Mouse (Mus musculus) liver, postnatal 0 days (tissue): ENCODE measurements around the gene Kpna2. TPM values are rescaled to one million over a fixed set of nuclear protein-coding genes. Genes with fewer than 3 reads are reported as not detected.
"Not testable (repeated sequence)": the region's sequence is repeated elsewhere in the genome, so short reads cannot be mapped to it uniquely, and the experiment has no call there.

Source experiments
- ATAC-seq: fragments of 200-750 bp; cut with Nextera tagmentation; 2 replicates; pipeline ENCODE4 v1.8.0; 2017; ENCODE audit warnings: mild to moderate bottlenecking, moderate library complexity
- DNase-seq: peaks from one replicate; pipeline ENCODE4 v3.0.0-alpha.2; 2016
- H3K27ac ChIP-seq: fragments of 300-500 bp; sonication (generic); 2 replicates; pipeline ENCODE4 v1.5.1; 2014; ENCODE audit warnings: antibody characterized with exemption, moderate library complexity, mild to moderate bottlenecking, low read depth
- H3K27me3 ChIP-seq: fragments of 300-500 bp; sonication (generic); 2 replicates; pipeline ENCODE4 v1.6.1; 2014; ENCODE audit warnings: low read length, control low read depth, mixed read lengths; ENCODE audit not compliant: insufficient read depth
- H3K36me3 ChIP-seq: fragments of 300-500 bp; sonication (generic); replicated peaks from 2 replicates; pipeline ENCODE4 v1.6.1; 2014; ENCODE audit warnings: mild to moderate bottlenecking, control low read depth, low read length, moderate library complexity, mixed read lengths; ENCODE audit not compliant: insufficient read depth
- H3K4me1 ChIP-seq: fragments of 300-500 bp; sonication (generic); 2 replicates; pipeline ENCODE4 v1.6.1; 2014; ENCODE audit warnings: antibody characterized with exemption, mild to moderate bottlenecking, control low read depth; ENCODE audit not compliant: insufficient read depth
- H3K4me2 ChIP-seq: fragments of 300-500 bp; sonication (generic); 2 replicates; pipeline ENCODE4 v1.6.1; 2014; ENCODE audit warnings: low read depth, mild to moderate bottlenecking, low read length, moderate library complexity, mixed read lengths
- H3K4me3 ChIP-seq: fragments of 300-500 bp; sonication (generic); 2 replicates; pipeline ENCODE4 v1.5.1; 2014; ENCODE audit warnings: low read depth, low read length
- H3K9ac ChIP-seq: fragments of 300-500 bp; sonication (generic); replicated peaks from 2 replicates; pipeline ENCODE4 v1.6.1; 2014; ENCODE audit warnings: mild to moderate bottlenecking, moderate library complexity
- H3K9me3 ChIP-seq: fragments of 300-500 bp; sonication (generic); 2 replicates; pipeline ENCODE4 v1.6.1; 2016; ENCODE audit warnings: mild to moderate bottlenecking, control low read depth, low read length, mixed read lengths
- CTCF ChIP-seq: sonication (generic); IDR thresholded peaks from 2 replicates; pipeline ENCODE4 v1.5.1; 2016; ENCODE audit warnings: antibody characterized with exemption, low read depth
- EP300 ChIP-seq: IDR thresholded peaks from 2 replicates; pipeline ENCODE4 v1.6.1; 2016; ENCODE audit warnings: antibody characterized with exemption, low read depth, mild to moderate bottlenecking
- WGBS: fragments of 180-500 bp; shearing (Covaris S2); extraction: QIAGEN DNeasy Blood & Tissue Kit; methylation state at CpG from one replicate; pipeline ENCODE4 v1.1.7; 2014; ENCODE audit not compliant: insufficient replicate concordance; 5-methylcytosine and 5-hydroxymethylcytosine counted together
- polyA plus RNA-seq: library from polyadenylated mRNA; unstranded; fragments of >200 nt; fragmentation: Nextera tagmentation; extraction: Ambion mirVana; gene quantifications from 2 replicates; pipeline ENCODE4 v1.2.1, GENCODE M21; 2015

The Kpna2 gene
- polyA plus RNA-seq, 1 experiment from 2014 or later: 128 TPM

- peak; percentile 86 for ATAC-seq
- WGBS: 2% methylated on average over 53 of the region's 107 CpGs
- H3K27me3 ChIP-seq: peaks cover 18% of the 10 kb centered on the region
- H3K27ac ChIP-seq: peak overlapping the region; percentile 95
- H3K4me1 ChIP-seq: peaks cover 14% of the 10 kb centered on the region
- no peaks in the 10 kb centered on the region for H3K36me3 ChIP-seq
- peak overlapping the region; percentile 84 for H3K4me2 ChIP-seq
- TF ChIP-seq EP300 (no peak), CTCF (no peak)
- H3K9me3 ChIP-seq: no peaks in the 10 kb centered on the region
- peak overlapping the region; percentile 71 for H3K4me3 ChIP-seq
- DNase-seq: peak; percentile 89
- peak overlapping the region; percentile 82 for H3K9ac ChIP-seq
Observed at GRCm38 (mm10) chr11:107027431-107028274, 28.3 kb upstream of the Kpna2 start.

- H3K9me3 ChIP-seq: no peaks in the 10 kb centered on the region
- peaks cover 18% of the 10 kb centered on the region for H3K27me3 ChIP-seq
- H3K4me2 ChIP-seq: peak overlapping the region; percentile 84
- 8% methylated on average over 12 of the region's 12 CpGs for WGBS
- DNase-seq: no peak
- H3K36me3 ChIP-seq: no peaks in the 10 kb centered on the region
- peak overlapping the region; percentile 82 for H3K9ac ChIP-seq
- H3K4me1 ChIP-seq: peaks cover 18% of the 10 kb centered on the region
- TF ChIP-seq EP300: no peak
- TF ChIP-seq CTCF: no peak
- no peak for ATAC-seq
- H3K27ac ChIP-seq: peak overlapping the region; percentile 95
- peak overlapping the region; percentile 71 for H3K4me3 ChIP-seq
Observed at GRCm38 (mm10) chr11:107026554-107027430, 27.5 kb upstream of the Kpna2 start.

GRCm38 (mm10) chr11:107025411-107026321, 26.3 kb upstream of the Kpna2 start, which contains the start of gene 1810010H24Rik:
Gene 1810010H24Rik (plus strand): TSS chr11:107025681.
- Histone ChIP-seq H3K4me1 (peaks cover 18% of the 10 kb centered on the region), H3K4me2 (peak within 1 kb of the TSS; percentile 84), H3K36me3 (no peaks in the 10 kb centered on the region), H3K27me3 (peaks cover 18% of the 10 kb centered on the region), H3K9me3 (no peaks in the 10 kb centered on the region), H3K27ac (peak within 1 kb of the TSS; percentile 87), H3K4me3 (peak within 1 kb of the TSS; percentile 71), H3K9ac (peak within 1 kb of the TSS; percentile 68)
- no peak for ATAC-seq
- DNase-seq: peak; percentile 49
- 1% methylated on average over 45 of the region's 45 CpGs for WGBS
- TF ChIP-seq CTCF (no peak), EP300 (no peak)

GRCm38 (mm10) chr11:107024406-107024805, 25.1 kb upstream of the Kpna2 start:
- TF ChIP-seq CTCF: no peak
- no peak for TF ChIP-seq EP300
- H3K4me2 ChIP-seq: no peak overlapping the region
- H3K4me1 ChIP-seq: peaks cover 17% of the 10 kb centered on the region
- no peak overlapping the region for H3K4me3 ChIP-seq
- peaks cover 16% of the 10 kb centered on the region for H3K27me3 ChIP-seq
- DNase-seq (no peak), ATAC-seq (no peak)
- no peaks in the 10 kb centered on the region for H3K36me3 ChIP-seq
- WGBS: 65% methylated on average over 4 of the region's 4 CpGs
- H3K9ac ChIP-seq: no peak overlapping the region
- H3K9me3 ChIP-seq: no peaks in the 10 kb centered on the region
- H3K27ac ChIP-seq: no peak overlapping the region

DNA sequence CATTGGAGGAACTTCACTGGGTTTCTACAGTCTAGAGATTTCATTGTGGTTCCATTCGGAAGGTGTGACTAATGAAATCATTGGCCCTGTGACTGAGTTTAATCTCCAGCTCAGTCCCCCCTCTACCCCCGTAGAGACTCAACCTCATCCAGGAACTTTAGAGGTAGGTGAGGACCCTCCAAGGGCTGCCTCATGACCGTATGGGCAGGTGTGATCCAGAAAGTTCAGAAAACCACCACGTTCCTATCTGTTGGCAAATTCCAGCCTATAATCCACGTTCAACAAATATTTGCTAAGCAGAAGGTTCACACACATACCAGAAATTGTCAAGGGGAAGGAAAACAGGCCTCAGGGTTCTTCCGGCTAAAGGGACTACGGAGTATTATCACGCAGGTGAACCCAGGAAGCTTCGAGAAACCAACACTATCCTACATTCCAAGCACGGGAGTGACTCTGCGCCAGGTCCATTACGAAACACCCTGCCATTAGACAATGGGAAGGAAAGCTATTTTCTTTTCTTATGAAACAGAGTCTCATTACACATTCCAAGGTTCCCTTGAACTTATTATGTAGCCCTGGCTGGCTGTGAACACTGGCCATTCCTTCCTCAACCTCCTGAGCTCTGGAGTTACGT, 22.8 kb upstream of the Kpna2 start:
- ATAC-seq (no peak), DNase-seq (no peak)
- Histone ChIP-seq H3K4me2 (no peak overlapping the region), H3K4me3 (no peak overlapping the region), H3K4me1 (peaks cover 15% of the 10 kb centered on the region), H3K27me3 (peaks cover 14% of the 10 kb centered on the region), H3K9ac (no peak overlapping the region), H3K27ac (no peak overlapping the region), H3K36me3 (no peaks in the 10 kb centered on the region), H3K9me3 (no peaks in the 10 kb centered on the region)
- 62% methylated on average over 13 of the region's 13 CpGs for WGBS
- TF ChIP-seq CTCF (no peak), EP300 (no peak)

GRCm38 (mm10) chr11:107019722-107020121, 20.4 kb upstream of the Kpna2 start:
- H3K27me3 ChIP-seq, H3K36me3 ChIP-seq, H3K27ac ChIP-seq, H3K9me3 ChIP-seq, DNase-seq, ATAC-seq, H3K4me1 ChIP-seq, H3K4me3 ChIP-seq, H3K4me2 ChIP-seq, H3K9ac ChIP-seq: not testable (repeated sequence)
- WGBS: 85% methylated on average over 3 of the region's 5 CpGs
